Mouse (Mus musculus): ENCODE measurements around the gene Zfp385a.

DNA sequence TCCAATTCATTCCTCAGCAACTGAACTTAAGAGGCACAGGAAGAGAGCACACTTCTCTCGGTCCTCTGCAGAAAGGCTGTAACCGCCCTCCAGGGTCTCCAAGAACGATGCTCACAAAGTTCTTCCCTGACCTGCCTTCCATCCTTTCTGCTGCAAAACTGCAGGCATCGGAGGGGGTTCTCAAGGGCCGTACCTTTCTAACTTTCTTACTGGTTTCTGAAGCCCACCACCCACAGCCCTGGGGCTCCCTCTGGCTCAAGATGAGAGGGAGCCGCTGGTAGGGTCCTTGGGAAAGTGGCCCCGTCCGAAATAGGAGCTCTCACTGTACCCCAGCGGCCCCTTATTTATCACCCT lies 35.3 kb downstream of the Zfp385a start:
- TF ChIP-seq POLR2A (IDR thresholded peaks at IDR 0.05; ENCODE audit: extremely low read depth, insufficient read depth, low read length) (no peak), CTCF (IDR thresholded peaks at IDR 0.05; ENCODE audit: low read depth, low read length) (no peak)
